Mouse (Mus musculus) forebrain, embryonic 13.5 days (tissue): ENCODE results near the gene Hivep3. TPM values are rescaled to one million over a fixed set of nuclear protein-coding genes. Genes with fewer than 3 reads are reported as not detected.
A peak's percentile ranks its signal among the peaks of the same experiment; 100 is the strongest.

Experiments
- ATAC-seq: fragments of 200-750 bp; cut with Nextera tagmentation; 2 replicates; pipeline ENCODE4 v1.8.0; 2017
- H3K27ac ChIP-seq: fragments of 300-500 bp; sonication (generic); 2 replicates; pipeline ENCODE4 v1.5.1; 2015; ENCODE audit warnings: inconsistent platforms, mild to moderate bottlenecking, moderate library complexity
- H3K27me3 ChIP-seq: fragments of 300-500 bp; sonication (generic); 2 replicates; pipeline ENCODE4 v1.6.1; 2015; ENCODE audit warnings: mild to moderate bottlenecking, inconsistent platforms
- H3K36me3 ChIP-seq: fragments of 300-500 bp; sonication (generic); 2 replicates; pipeline ENCODE4 v1.6.1; 2015; ENCODE audit warnings: mild to moderate bottlenecking, inconsistent platforms; ENCODE audit not compliant: poor library complexity, severe bottlenecking
- H3K4me1 ChIP-seq: fragments of 300-500 bp; sonication (generic); 2 replicates; pipeline ENCODE4 v1.6.1; 2015; ENCODE audit warnings: inconsistent platforms
- H3K4me2 ChIP-seq: fragments of 300-500 bp; sonication (generic); 2 replicates; pipeline ENCODE4 v1.6.1; 2015; ENCODE audit warnings: inconsistent platforms, mild to moderate bottlenecking, moderate library complexity
- H3K4me3 ChIP-seq: fragments of 300-500 bp; sonication (generic); 2 replicates; pipeline ENCODE4 v1.5.1; 2015; ENCODE audit warnings: mild to moderate bottlenecking, inconsistent platforms
- H3K9ac ChIP-seq: fragments of 300-500 bp; sonication (generic); 2 replicates; pipeline ENCODE4 v1.6.1; 2015; ENCODE audit warnings: mild to moderate bottlenecking, inconsistent platforms
- H3K9me3 ChIP-seq: fragments of 300-500 bp; sonication (generic); replicated peaks from 2 replicates; pipeline ENCODE4 v1.6.1; 2016; ENCODE audit warnings: inconsistent platforms
- WGBS: fragments of 180-500 bp; shearing (Covaris S2); methylation state at CpG from one replicate; pipeline ENCODE4 v1.1.7; 2015; 5-methylcytosine and 5-hydroxymethylcytosine counted together
- polyA plus RNA-seq: library from polyadenylated mRNA; unstranded; fragments of >200 nt; fragmentation: Nextera tagmentation; extraction: Ambion mirVana; gene quantifications from 2 replicates; pipeline ENCODE4 v1.2.1, GENCODE M21; 2015

Gene Hivep3
- polyA plus RNA-seq, 1 experiment from 2014 or later: 10.5 TPM

DNA sequence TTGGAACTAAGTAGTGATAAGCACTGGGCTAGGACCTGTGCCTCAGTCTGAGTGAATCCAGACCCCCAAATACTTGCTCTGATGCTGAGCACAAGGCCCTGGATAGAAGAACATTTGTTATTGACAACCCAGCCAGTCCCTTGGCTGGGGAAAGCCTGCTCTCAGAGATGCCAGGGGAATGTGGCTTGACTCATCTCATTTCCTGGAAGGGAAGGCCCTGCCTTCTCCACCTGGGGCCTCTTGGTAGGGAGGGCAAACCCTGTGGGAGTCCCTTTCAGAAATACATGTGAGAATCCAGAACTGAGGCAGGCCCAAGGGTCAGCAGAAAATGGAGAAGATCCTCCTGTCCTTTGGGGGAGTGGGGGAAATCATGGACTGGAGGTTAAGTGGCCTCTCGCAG lies 294.1 kb downstream of the Hivep3 start:
- no peak overlapping the region for H3K27ac ChIP-seq
- peaks cover 9% of the 10 kb centered on the region for H3K4me1 ChIP-seq
- no peak overlapping the region for H3K4me2 ChIP-seq
- ATAC-seq: no peak
- 85% methylated on average over 1 of the region's 1 CpGs for WGBS
- no peaks in the 10 kb centered on the region for H3K9me3 ChIP-seq
- H3K36me3 ChIP-seq: no peaks in the 10 kb centered on the region
- no peak overlapping the region for H3K4me3 ChIP-seq
- H3K9ac ChIP-seq: no peak overlapping the region
- H3K27me3 ChIP-seq: peaks cover 27% of the 10 kb centered on the region

DNA sequence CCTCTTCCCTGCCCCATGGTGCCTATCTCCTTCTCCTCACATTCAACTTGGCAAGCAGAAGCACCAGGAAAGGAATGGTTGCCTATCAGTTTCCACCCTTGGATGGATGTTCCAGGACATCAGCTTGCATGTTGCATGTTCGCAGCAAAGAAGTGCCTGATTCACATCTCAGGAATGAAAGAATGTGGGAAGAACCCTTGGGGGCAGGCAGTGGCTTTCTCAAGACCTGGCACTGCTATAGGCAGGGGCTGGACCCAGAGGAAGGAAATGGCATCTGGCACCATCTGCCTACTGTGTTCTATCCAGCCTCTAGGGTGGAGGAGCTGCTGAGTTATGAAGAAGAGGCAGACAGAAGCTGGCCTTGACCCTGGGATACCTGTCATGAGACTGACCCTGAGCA lies 296.4 kb downstream of the Hivep3 start:
- H3K4me3 ChIP-seq: no peak overlapping the region
- peaks cover 50% of the 10 kb centered on the region for H3K27me3 ChIP-seq
- ATAC-seq: no peak
- no peak overlapping the region for H3K4me2 ChIP-seq
- WGBS: 90% methylated on average over 1 of the region's 1 CpGs
- no peaks in the 10 kb centered on the region for H3K9me3 ChIP-seq
- H3K27ac ChIP-seq: no peak overlapping the region
- peaks cover 19% of the 10 kb centered on the region for H3K4me1 ChIP-seq
- H3K9ac ChIP-seq: no peak overlapping the region
- no peaks in the 10 kb centered on the region for H3K36me3 ChIP-seq

DNA sequence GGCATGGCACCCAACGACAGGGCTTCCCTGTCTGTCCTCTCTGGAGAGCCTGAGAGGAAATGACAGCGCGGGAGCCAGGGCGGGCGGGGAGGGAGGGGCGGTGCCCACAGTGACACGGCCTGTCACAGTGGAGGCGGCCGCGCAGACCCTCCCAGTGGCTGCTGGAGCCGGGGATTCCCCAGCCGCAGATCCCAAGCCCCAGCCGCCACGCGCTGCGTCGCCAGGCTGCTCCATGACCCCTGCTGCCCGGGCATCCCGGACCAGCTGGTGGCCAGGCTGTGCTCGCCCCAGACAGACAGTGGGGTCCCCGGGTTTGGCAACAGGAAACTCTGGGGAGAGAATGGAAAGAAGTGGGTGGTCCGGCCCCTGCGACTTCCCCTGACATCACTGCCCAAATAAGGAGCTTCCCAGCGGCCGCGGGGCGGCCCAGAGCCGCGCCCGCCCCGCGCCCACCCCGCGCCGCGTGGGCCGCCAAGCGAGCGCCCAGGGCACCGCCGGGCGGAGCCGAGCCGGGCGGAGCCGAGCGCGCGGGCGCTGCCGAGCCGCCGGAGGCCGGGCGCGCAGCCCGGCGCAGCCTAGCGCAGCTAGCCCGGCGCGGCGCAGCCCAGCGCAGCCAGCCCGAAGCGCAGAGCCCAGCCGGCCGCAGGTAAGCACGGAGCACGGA lies 298.9 kb downstream of the Hivep3 start:
- peak overlapping the region; percentile 65 for H3K9ac ChIP-seq
- ATAC-seq: peak; percentile 79
- peak overlapping the region; percentile 40; the same call in 1 of the 2 replicates for H3K27ac ChIP-seq
- H3K27me3 ChIP-seq: peaks cover 68% of the 10 kb centered on the region
- H3K36me3 ChIP-seq: no peaks in the 10 kb centered on the region
- peaks cover 28% of the 10 kb centered on the region for H3K4me1 ChIP-seq
- H3K4me2 ChIP-seq: peak overlapping the region; percentile 87
- H3K4me3 ChIP-seq: peak overlapping the region; percentile 57
- WGBS: under 1% methylated on average over 60 of the region's 70 CpGs
- no peaks in the 10 kb centered on the region for H3K9me3 ChIP-seq

DNA sequence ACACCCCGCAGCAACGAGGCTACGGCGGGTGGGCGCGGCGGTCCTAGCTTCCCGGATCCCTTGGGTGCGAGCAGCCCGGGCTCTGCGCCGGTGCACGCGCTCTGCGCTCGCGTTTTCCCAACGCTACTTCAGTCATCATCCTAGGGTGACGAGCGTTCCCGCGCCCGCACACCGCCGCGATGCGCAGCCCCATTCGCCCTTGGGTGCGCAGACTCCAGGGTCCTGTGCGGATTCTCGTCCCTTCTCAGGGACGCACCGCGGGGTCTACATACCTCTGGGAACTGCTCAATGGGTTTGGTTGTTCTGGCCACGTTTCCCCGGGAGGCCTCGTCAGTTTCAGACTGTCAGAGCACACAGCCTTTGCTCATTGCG lies 299.4 kb downstream of the Hivep3 start:
- Histone ChIP-seq H3K9ac (peak overlapping the region; percentile 65), H3K27ac (peak overlapping the region; percentile 40; the same call in 1 of the 2 replicates), H3K36me3 (no peaks in the 10 kb centered on the region), H3K4me3 (peak overlapping the region; percentile 57), H3K9me3 (no peaks in the 10 kb centered on the region), H3K27me3 (peaks cover 72% of the 10 kb centered on the region), H3K4me1 (peaks cover 28% of the 10 kb centered on the region), H3K4me2 (peak overlapping the region; percentile 87)
- peak; percentile 72 for ATAC-seq
- WGBS: under 1% methylated on average over 38 of the region's 38 CpGs

DNA sequence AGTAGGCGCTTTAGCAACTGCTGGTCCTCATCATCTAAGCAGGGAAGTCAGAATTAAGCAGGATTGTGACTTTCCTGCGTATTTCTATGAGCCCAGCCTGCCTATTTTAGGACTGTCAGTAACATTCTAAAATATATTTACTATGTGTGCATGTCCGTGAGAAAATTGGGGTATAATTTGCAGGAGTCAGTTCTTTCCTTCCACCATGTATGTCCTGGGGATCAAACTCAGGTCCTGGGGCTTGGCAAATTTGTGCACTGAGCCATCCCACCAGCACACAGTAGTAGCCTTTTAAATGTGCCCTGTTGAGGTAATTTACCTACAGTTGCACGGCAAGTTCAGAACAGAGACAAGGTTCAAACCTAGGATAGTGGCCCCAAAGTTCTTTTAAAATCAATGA lies 302.7 kb downstream of the Hivep3 start:
- 88% methylated on average over 4 of the region's 4 CpGs for WGBS
- no peaks in the 10 kb centered on the region for H3K9me3 ChIP-seq
- no peak overlapping the region for H3K9ac ChIP-seq
- ATAC-seq: no peak
- no peak overlapping the region for H3K4me2 ChIP-seq
- H3K4me1 ChIP-seq: peaks cover 28% of the 10 kb centered on the region
- H3K27me3 ChIP-seq: peaks cover 59% of the 10 kb centered on the region
- no peak overlapping the region for H3K4me3 ChIP-seq
- H3K36me3 ChIP-seq: no peaks in the 10 kb centered on the region
- no peak overlapping the region for H3K27ac ChIP-seq

DNA sequence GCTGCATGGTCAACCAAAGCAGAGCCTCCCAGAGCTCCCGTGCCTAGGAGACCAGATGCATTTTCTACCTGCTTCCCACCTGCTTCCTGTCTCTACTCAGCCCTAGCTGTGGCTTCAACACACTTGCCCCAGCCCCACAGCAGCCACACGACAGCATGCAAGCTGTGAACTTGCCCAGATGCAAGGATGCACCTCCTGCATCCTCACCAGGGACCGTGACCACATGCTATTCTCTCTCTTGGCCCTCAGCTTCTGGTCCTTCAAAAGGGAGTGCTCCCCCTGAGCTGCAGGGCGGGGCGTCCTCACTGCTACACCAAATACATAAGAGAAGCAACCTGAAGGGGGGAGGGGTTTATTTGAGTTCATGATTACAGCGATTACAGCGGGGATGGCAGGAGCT lies 303.4 kb downstream of the Hivep3 start:
- 62% methylated on average over 7 of the region's 7 CpGs for WGBS
- H3K9me3 ChIP-seq: no peaks in the 10 kb centered on the region
- no peaks in the 10 kb centered on the region for H3K36me3 ChIP-seq
- no peak for ATAC-seq
- no peak overlapping the region for H3K4me3 ChIP-seq
- peaks cover 25% of the 10 kb centered on the region for H3K4me1 ChIP-seq
- H3K27ac ChIP-seq: no peak overlapping the region
- no peak overlapping the region for H3K9ac ChIP-seq
- peaks cover 52% of the 10 kb centered on the region for H3K27me3 ChIP-seq
- H3K4me2 ChIP-seq: no peak overlapping the region

DNA sequence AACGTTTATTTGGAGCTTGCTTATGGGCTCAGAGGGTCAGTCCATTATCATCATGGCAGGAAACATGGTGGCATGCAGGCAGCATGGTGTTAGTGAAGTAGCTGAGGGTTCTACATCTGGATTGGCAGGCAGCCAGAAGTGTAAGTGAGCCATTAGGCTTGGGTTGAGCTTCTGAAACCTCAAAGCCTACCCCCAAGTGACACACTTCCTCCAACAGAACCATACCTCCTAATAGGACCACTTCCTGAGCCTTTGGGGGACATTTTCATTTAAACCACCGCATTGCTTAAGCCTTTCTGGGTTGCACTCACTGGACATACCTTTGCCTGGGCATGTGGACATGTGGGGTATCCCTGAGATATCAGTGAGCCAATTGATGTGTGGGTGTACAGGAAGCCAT lies 307.9 kb downstream of the Hivep3 start:
- Histone ChIP-seq H3K9me3 (no peaks in the 10 kb centered on the region), H3K27me3 (peaks cover 11% of the 10 kb centered on the region; the same call in 1 of the 2 replicates), H3K4me3 (no peak overlapping the region), H3K36me3 (no peaks in the 10 kb centered on the region), H3K9ac (no peak overlapping the region), H3K4me1 (peaks cover 24% of the 10 kb centered on the region), H3K27ac (no peak overlapping the region), H3K4me2 (no peak overlapping the region)
- ATAC-seq: no peak
- 85% methylated on average over 2 of the region's 2 CpGs for WGBS

DNA sequence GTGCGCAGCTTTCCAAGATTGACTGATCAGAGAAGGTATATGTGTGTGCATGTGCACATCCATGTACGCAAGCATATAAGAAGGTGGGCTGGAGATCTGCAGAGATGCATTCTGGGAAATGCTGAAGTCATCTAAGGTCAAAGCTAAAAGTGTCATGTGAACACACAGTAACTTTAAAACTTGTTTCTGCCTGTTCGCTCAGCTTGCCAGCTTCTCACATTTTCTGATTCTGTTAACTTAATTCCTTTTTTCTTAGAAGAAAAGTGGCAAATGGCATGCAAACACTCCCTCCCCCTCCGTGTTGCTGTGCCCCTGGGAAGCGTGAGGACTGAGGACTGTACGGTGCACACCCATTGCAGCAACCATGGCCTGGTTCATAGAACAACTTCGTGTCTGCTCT lies 308.9 kb downstream of the Hivep3 start:
- ATAC-seq: no peak
- Histone ChIP-seq H3K36me3 (no peaks in the 10 kb centered on the region), H3K4me2 (no peak overlapping the region), H3K4me1 (peaks cover 26% of the 10 kb centered on the region), H3K9me3 (no peaks in the 10 kb centered on the region), H3K27ac (no peak overlapping the region), H3K9ac (no peak overlapping the region), H3K4me3 (no peak overlapping the region), H3K27me3 (0 out of 2 replicates have a peak, but pooled peaks cover 5% of the 10 kb centered on the region)
- WGBS: 88% methylated on average over 7 of the region's 7 CpGs

DNA sequence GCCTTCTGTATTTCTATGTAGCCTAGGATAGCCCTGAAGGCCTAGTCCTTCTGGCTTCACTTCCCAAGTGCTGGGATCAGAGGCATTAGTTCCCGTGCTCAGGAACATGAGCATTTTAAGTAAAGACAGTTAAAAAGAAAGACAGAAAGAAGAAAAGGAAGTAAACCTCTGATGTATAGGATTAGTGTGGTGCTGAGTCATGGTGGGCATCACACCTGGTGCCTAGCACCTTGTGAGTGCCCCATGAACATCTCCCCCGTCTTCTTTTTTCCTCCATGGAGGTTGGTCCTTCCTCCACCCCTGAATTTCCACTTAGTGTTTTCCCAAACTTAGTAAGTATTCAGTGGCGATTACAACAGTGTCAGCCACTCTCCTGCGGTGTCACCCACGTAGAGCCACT lies 311.0 kb downstream of the Hivep3 start:
- Histone ChIP-seq H3K27me3 (no peaks in the 10 kb centered on the region), H3K4me2 (no peak overlapping the region), H3K4me1 (peaks cover 26% of the 10 kb centered on the region), H3K9ac (no peak overlapping the region), H3K36me3 (no peaks in the 10 kb centered on the region), H3K4me3 (no peak overlapping the region), H3K27ac (peak overlapping the region; percentile 80), H3K9me3 (no peaks in the 10 kb centered on the region)
- 77% methylated on average over 5 of the region's 5 CpGs for WGBS
- no peak for ATAC-seq

DNA sequence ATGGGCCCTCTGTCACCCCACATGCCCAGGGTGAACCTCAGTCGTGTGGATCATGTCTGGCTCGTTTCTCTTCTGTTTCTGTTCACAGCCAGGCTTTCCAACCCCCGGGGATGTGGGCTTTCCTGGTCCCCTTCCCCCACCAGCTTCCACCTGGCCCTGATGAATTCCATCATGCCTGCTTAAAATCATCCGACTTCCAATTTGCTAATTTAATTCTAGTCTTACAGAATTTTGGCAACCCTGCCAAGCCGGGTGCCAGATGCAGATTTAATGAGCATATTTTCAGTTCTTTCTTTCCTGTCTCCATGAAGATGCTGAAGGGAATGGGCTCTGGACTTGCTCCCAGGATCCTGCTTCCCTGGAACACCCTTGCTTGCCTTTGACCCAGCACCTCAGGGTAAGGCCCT lies 311.6 kb downstream of the Hivep3 start:
- peak; percentile 80 for ATAC-seq
- Histone ChIP-seq H3K9me3 (no peaks in the 10 kb centered on the region), H3K27ac (peak overlapping the region; percentile 80), H3K9ac (no peak overlapping the region), H3K4me3 (no peak overlapping the region), H3K27me3 (no peaks in the 10 kb centered on the region), H3K4me1 (peaks cover 26% of the 10 kb centered on the region), H3K36me3 (no peaks in the 10 kb centered on the region), H3K4me2 (no peak overlapping the region)
- WGBS: 44% methylated on average over 5 of the region's 5 CpGs

DNA sequence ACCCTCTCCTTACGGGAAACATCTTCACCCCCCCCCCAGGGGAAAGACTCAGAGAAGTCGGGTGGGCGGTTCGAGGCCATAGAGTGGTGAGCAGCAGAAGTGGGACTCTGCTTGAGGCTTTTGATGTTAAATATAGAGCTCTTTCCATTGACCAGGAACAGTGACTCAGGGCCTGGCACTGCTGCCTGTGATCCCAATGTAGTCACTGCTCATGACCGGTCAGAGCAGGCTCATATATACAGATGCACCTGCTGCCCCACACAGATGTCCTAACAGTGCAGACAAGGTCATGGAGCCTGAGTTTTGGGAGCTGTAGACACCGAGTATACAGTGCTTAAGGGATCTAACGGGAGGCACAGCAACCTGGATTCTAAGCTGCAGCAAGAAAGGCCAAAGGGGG lies 312.3 kb downstream of the Hivep3 start:
- WGBS: 90% methylated on average over 7 of the region's 7 CpGs
- H3K27ac ChIP-seq: peak overlapping the region; percentile 80
- H3K9ac ChIP-seq: no peak overlapping the region
- no peak overlapping the region for H3K4me3 ChIP-seq
- H3K4me2 ChIP-seq: no peak overlapping the region
- no peak for ATAC-seq
- no peaks in the 10 kb centered on the region for H3K9me3 ChIP-seq
- H3K4me1 ChIP-seq: peaks cover 26% of the 10 kb centered on the region
- no peaks in the 10 kb centered on the region for H3K27me3 ChIP-seq
- H3K36me3 ChIP-seq: no peaks in the 10 kb centered on the region

DNA sequence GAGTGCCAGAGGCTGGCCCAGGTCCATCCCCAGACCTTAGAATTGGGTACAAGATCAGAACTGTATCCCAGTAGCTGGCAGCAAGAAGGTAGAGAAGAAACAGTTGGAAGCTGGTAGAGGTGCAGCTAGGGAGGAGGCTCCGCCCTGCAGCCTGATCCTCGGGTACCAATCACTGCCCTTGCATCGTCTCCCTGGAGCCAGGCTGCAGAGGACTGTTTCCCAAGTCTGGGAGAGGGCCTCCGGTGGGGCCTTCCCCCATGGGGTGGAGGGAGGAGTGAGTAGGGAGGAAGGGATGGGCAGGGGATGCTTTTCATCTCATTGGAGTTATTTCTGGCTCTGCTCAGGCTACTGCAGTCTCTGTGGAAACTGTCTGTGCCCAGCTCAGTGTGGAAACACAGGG lies 313.5 kb downstream of the Hivep3 start:
- no peak for ATAC-seq
- Histone ChIP-seq H3K4me1 (peaks cover 26% of the 10 kb centered on the region), H3K36me3 (no peaks in the 10 kb centered on the region), H3K9me3 (no peaks in the 10 kb centered on the region), H3K27ac (0 out of 2 replicates have a peak overlapping the region, but pooled peaks have one; percentile 2), H3K4me2 (no peak overlapping the region), H3K9ac (no peak overlapping the region), H3K27me3 (no peaks in the 10 kb centered on the region), H3K4me3 (no peak overlapping the region)
- 27% methylated on average over 4 of the region's 4 CpGs for WGBS

DNA sequence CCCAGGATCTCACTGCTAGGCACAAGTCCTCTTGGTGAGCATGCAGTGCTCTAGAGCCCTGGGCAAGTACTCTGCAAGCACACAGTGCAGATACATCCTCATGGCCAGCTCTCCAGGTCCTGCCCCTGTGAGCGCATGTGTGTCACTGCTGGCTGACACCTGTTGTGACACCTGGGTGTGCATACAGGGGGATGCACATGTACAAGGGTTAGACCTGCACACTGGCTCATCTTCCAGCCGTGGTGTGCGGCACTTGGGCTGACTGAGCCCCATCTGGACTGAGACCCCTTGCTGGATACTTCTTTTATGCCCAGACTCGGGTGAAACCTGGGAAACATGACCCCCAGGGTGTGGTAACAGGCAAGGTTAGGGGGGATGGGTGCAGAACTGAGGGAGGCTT lies 314.7 kb downstream of the Hivep3 start:
- no peak overlapping the region for H3K27ac ChIP-seq
- ATAC-seq: no peak
- no peak overlapping the region for H3K9ac ChIP-seq
- no peaks in the 10 kb centered on the region for H3K9me3 ChIP-seq
- H3K4me3 ChIP-seq: no peak overlapping the region
- H3K4me2 ChIP-seq: no peak overlapping the region
- peaks cover 26% of the 10 kb centered on the region for H3K4me1 ChIP-seq
- WGBS: 69% methylated on average over 4 of the region's 4 CpGs
- H3K36me3 ChIP-seq: no peaks in the 10 kb centered on the region
- no peaks in the 10 kb centered on the region for H3K27me3 ChIP-seq
